Mouse (Mus musculus) midbrain, embryonic 14.5 days (tissue): ENCODE measurements at regions not wholly inside any gene's neighbourhood (a gene's known extent, or its start where the extent isn't known, plus 50 kb on each side); places are given as distances from the start of the nearest gene placed in this dataset.
A peak's percentile ranks its signal among the peaks of the same experiment; 100 is the strongest.
"Not testable (repeated sequence)": the region's sequence is repeated elsewhere in the genome, so short reads cannot be mapped to it uniquely, and the experiment has no call there.

Experiments used
- ATAC-seq: fragments of 200-750 bp; cut with Nextera tagmentation; 2 replicates; pipeline ENCODE4 v1.8.0; 2017; ENCODE audit warnings: moderate number of reproducible peaks, moderate library complexity; ENCODE audit not compliant: low FRiP score, low TSS enrichment
- DNase-seq: peaks from one replicate; pipeline ENCODE4 v3.0.0-alpha.2; 2015
- H3K27ac ChIP-seq: fragments of 300-500 bp; sonication (generic); replicated peaks from 2 replicates; pipeline ENCODE4 v1.5.1; 2014; ENCODE audit warnings: mild to moderate bottlenecking, low read depth, low read length, moderate library complexity
- H3K27me3 ChIP-seq: fragments of 300-500 bp; sonication (generic); 2 replicates; pipeline ENCODE4 v1.6.1; 2014; ENCODE audit warnings: low read length, control low read depth, mixed read lengths; ENCODE audit not compliant: control insufficient read depth, insufficient read depth
- H3K36me3 ChIP-seq: fragments of 300-500 bp; sonication (generic); 2 replicates; pipeline ENCODE4 v1.6.1; 2014; ENCODE audit warnings: low read length, control low read depth; ENCODE audit not compliant: control insufficient read depth, insufficient read depth
- H3K4me1 ChIP-seq: fragments of 300-500 bp; sonication (generic); 2 replicates; pipeline ENCODE4 v1.6.1; 2014; ENCODE audit warnings: mild to moderate bottlenecking, antibody characterized with exemption, low read length, control low read depth; ENCODE audit not compliant: control insufficient read depth, insufficient read depth
- H3K4me2 ChIP-seq: fragments of 300-500 bp; sonication (generic); 2 replicates; pipeline ENCODE4 v1.6.1; 2014; ENCODE audit warnings: mild to moderate bottlenecking, low read length, moderate library complexity
- H3K4me3 ChIP-seq: fragments of 300-500 bp; sonication (generic); replicated peaks from 2 replicates; pipeline ENCODE4 v1.5.1; 2014; ENCODE audit warnings: low read depth, low read length
- H3K9ac ChIP-seq: fragments of 300-500 bp; sonication (generic); replicated peaks from 2 replicates; pipeline ENCODE4 v1.6.1; 2014; ENCODE audit warnings: mild to moderate bottlenecking, low read length, moderate library complexity
- H3K9me3 ChIP-seq: fragments of 300-500 bp; sonication (generic); 2 replicates; pipeline ENCODE4 v1.6.1; 2016; ENCODE audit warnings: low read length, control low read depth, mixed read lengths; ENCODE audit not compliant: control insufficient read depth
- whole genome bisulfite sequencing: fragments of 180-500 bp; shearing (Covaris S2); extraction: QIAGEN DNeasy Blood & Tissue Kit; methylation state at CpG from one replicate; pipeline ENCODE4 v1.1.7; 2014; 5-methylcytosine and 5-hydroxymethylcytosine counted together

DNA sequence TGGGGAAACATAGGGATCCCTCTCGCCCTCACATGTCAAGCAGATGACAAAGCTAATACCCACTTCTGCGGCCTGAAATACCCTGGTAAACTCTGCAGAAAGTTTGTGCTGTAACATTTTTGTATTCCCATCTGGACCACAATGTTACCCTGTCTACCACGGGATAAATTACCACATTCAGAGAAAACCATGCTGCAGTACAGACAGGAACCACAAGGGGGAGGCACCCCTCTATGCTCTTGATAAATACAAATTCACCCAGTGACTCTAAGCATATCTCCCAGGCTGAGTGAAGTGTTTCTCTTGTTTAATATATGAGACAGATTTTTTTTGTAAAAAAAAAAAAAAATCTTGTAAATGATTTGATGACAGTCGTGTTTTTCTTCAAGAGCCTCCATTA lies 512.7 kb downstream of the Dad1 start:
- not testable (repeated sequence) for H3K4me1 ChIP-seq, H3K9ac ChIP-seq, H3K9me3 ChIP-seq, ATAC-seq, H3K36me3 ChIP-seq, H3K4me2 ChIP-seq, H3K4me3 ChIP-seq, H3K27me3 ChIP-seq, H3K27ac ChIP-seq
- 46% methylated on average over 4 of the region's 4 CpGs for WGBS
- DNase-seq, result peak; percentile 47

DNA sequence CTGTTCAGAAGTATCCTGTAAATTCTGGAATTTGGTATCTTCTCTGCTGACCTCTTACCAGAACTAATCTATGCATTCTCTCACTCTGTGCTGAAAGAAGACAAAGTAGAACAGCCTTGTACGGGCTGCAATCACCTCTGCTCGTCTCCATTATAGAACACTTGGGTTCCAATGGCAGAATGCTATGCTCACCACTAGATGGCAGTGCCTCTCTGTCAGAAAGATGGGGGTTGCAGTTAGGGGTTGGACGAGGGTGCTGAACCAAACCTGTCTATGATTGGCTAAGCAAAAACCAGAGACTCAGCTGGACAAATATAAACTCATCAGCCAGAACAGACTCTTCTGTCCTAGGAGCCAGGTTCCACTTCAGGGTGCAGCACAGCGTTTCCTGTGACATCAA lies 515.9 kb downstream of the Dad1 start:
- not testable (repeated sequence) for H3K4me2 ChIP-seq, H3K9ac ChIP-seq, H3K27me3 ChIP-seq, H3K27ac ChIP-seq, H3K9me3 ChIP-seq, H3K4me1 ChIP-seq, H3K36me3 ChIP-seq, H3K4me3 ChIP-seq
- ATAC-seq, result peak; percentile 50; the same call in 1 of the 2 replicates
- 38% methylated on average over 4 of the region's 4 CpGs for WGBS
- peak; percentile 2 for DNase-seq

DNA sequence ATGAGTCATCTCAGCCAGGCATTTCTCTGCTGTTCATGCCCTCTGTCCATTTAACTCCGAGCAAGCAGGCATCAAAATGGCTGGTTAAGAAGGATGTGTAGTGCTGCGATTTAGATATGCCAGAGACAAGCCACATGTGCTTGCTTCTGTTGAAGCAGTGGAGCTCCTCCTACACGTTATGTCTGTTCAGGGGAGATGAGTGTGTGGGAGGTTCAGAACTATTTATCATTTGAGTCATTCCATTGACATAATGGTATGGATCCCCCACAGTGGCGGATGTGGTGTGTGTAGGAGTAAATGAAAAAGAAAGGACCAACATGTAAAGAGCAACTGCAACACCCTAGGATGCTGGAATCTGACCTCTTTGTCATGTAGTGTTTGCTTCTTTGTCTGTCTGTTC lies 517.6 kb downstream of the Dad1 start:
- not testable (repeated sequence) for DNase-seq, H3K4me2 ChIP-seq, H3K36me3 ChIP-seq, H3K27ac ChIP-seq, ATAC-seq, H3K9me3 ChIP-seq, H3K4me1 ChIP-seq, H3K9ac ChIP-seq, H3K27me3 ChIP-seq, H3K4me3 ChIP-seq
- 79% methylated on average over 4 of the region's 4 CpGs for WGBS

DNA sequence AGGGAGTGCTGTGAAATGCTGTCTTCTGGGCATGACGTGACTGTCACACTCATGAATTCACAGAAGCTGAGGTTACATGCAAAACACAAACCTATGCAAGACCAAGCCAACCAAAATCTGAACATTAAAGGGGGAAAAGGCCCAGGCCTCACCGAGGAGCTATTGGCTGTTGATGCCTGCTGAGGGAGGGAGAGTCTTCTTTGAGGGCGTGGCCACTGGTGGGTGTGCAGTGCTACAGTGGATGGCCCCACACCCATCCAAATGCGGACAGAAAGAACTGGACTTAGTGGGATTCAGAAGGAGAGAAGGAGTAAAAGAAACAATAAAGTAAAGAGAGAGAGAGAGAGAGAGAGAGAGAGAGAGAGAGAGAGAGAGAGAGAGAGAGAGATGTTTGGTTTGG lies 522.3 kb downstream of the Dad1 start:
- not testable (repeated sequence) for H3K27ac ChIP-seq, DNase-seq, H3K4me2 ChIP-seq, H3K9ac ChIP-seq, H3K36me3 ChIP-seq, H3K4me1 ChIP-seq, H3K9me3 ChIP-seq, ATAC-seq, H3K27me3 ChIP-seq, H3K4me3 ChIP-seq
- no CpG with 5 or more reads among the region's 4 CpGs for WGBS

DNA sequence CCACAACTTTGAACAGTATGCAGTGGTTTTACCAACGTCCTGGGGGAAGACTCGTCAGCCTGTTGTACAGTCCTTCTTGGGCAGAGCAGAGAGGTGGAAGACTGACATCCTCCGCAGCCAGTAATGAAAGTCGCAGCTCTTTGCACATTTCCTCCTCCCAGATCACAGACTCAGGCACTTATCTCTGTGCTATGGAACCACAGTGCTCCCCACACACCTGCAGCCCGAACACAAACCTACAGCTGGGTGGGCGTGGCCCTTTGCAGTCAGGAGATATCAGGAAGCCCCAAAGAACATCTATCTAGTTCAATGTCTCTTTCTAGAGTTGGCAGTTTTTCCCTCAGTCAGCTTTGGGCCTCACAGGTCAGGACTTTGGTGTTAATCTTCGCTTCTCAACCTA lies 524.0 kb downstream of the Dad1 start:
- not testable (repeated sequence) for H3K9me3 ChIP-seq, H3K27me3 ChIP-seq, H3K9ac ChIP-seq, ATAC-seq, DNase-seq, H3K4me2 ChIP-seq, H3K4me1 ChIP-seq, H3K36me3 ChIP-seq, H3K4me3 ChIP-seq, H3K27ac ChIP-seq
- no CpG with 5 or more reads among the region's 7 CpGs for WGBS

DNA sequence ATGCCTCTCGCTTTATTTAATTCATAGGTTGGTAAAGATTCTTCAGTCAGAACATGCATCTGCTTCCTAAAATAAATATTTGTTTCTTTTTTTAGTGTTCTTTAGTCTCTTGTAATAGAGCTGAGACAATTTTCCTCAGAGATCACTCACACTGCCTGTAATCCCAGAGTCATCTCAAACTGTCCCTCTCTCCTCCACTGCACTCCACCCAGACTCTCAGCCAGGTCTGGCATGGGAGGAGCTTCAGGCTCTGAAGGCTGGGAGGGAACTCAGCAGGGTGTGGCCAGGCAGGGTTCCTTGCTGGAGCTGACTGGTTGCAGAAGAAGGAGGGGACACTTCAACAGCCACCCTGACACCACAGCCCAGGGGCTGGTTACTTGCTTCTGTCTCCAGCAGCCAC lies 524.8 kb downstream of the Dad1 start:
- not testable (repeated sequence) for H3K4me2 ChIP-seq, DNase-seq, H3K9me3 ChIP-seq, H3K27ac ChIP-seq, H3K4me3 ChIP-seq, H3K9ac ChIP-seq, H3K36me3 ChIP-seq, H3K27me3 ChIP-seq, ATAC-seq, H3K4me1 ChIP-seq
- WGBS, result no CpG with 5 or more reads among the region's 1 CpGs

DNA sequence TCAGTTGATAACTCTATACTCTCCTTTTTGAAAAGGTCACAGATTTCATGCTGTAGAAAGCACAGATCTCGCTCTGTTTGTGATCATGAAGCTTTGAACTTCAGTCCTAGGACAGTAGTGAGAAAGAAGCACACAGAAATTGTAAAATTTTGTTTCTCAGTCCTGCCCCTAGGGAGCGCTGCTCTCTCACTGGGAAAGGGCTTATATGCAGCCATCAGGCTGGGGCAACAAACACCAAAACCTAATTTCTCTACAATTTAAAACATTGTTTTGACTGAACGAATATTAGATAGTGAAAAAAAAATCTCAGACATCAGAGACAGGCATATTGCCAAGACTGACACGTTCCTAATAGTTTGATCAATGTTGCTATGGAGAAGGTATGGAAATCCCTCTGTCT lies 527.0 kb downstream of the Dad1 start:
- not testable (repeated sequence) for H3K27me3 ChIP-seq, ATAC-seq, H3K9me3 ChIP-seq, H3K4me1 ChIP-seq, DNase-seq, H3K9ac ChIP-seq, H3K4me3 ChIP-seq, H3K4me2 ChIP-seq, H3K36me3 ChIP-seq, H3K27ac ChIP-seq
- 51% methylated on average over 2 of the region's 4 CpGs for WGBS

DNA sequence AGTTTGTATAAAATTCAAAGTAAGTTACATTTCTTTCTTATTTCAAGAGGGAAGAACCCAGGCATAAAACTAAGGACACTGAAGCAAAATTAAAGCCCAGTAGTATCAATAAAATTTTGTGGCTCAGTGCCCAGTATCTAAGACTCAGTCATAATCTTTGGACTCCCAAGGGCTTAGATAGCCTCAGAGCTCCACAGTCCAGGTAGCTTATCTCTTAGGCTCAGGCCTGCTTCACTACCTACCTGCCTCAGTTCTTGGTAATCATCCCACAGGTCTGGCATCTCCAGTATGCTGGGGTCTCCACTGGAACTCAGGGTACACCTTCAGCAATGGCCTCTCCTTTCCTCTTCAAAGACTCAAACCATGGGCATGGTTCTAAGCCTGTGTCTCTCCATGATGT lies 530.3 kb downstream of the Dad1 start:
- not testable (repeated sequence) for H3K9ac ChIP-seq

DNA sequence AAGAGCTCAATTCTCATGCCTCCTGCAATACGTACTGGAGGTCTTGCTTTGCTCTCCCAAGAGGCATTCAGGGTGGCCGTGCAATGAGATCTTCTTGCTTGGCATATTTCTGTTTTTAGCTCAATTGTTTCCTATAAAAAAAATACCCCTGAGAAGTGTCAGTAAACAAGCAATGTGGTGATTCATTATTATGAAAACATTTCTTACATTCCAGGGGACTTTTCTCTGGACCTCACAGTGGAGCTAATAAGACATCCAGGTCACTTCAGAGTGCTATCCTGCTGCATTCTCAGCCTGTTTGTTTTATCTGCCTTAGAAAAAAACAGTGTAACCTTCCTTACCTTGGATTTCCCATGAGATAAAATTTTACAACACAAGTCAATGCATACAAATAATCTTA lies 532.0 kb downstream of the Dad1 start:
- not testable (repeated sequence) for ATAC-seq, H3K27me3 ChIP-seq, H3K4me1 ChIP-seq, H3K9ac ChIP-seq, H3K4me2 ChIP-seq, H3K9me3 ChIP-seq, H3K4me3 ChIP-seq, H3K27ac ChIP-seq, DNase-seq, H3K36me3 ChIP-seq
- 50% methylated on average over 1 of the region's 2 CpGs for WGBS

More for the DNA sequence above, 530.3 kb downstream of the Dad1 start:
- not testable (repeated sequence) for H3K9me3 ChIP-seq, H3K36me3 ChIP-seq, H3K27me3 ChIP-seq, DNase-seq, H3K27ac ChIP-seq, H3K4me3 ChIP-seq, ATAC-seq, H3K4me2 ChIP-seq, H3K4me1 ChIP-seq
